Mouse (Mus musculus) lung, adult 2 months (tissue): Measurements from ENCODE around the gene Glyr1.

Experiments
- CTCF ChIP-seq: fragments of 200-500 bp; IDR thresholded peaks from 2 replicates; pipeline ENCODE4 v1.5.1; 2011; ENCODE audit warnings: mild to moderate bottlenecking, low read length, control low read depth; ENCODE audit not compliant: insufficient read depth
- POLR2A ChIP-seq: fragments of 200-500 bp; IDR thresholded peaks from 2 replicates; pipeline ENCODE4 v1.6.1; 2011; ENCODE audit warnings: low read depth, mild to moderate bottlenecking, control low read depth, low read length, borderline replicate concordance; ENCODE audit errors: extremely low read depth

DNA sequence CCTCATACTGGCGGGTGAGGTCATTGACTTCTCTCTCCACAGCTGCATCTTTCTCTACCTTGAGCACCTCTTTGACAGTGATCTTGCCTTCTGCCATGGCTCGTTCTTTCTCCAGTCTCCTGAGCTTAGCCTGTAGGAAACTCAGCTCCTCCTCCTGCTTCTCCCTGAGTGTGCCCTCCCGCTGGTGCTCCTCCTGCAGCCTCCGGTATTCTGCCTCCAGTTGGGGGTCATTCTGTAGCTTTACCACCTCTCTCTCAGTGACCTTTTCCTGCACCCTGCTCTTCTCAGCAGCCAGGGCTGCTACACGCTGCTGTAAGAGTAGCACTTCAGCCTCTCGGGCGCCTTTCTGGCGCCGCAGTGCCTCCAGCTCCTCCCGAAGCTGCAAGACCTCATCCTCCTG is 39.4 kb upstream of the Glyr1 start:
- TF ChIP-seq POLR2A (no peak), CTCF (no peak)
